Mouse (Mus musculus) frontal cortex, postnatal 10 days (tissue): ENCODE data around the gene Tuba3a.
A peak's percentile ranks its signal among the peaks of the same experiment; 100 is the strongest.
"Not testable (repeated sequence)": the region's sequence is repeated elsewhere in the genome, so short reads cannot be mapped to it uniquely, and the experiment has no call there.

Experiments
- DNase-seq, 2 experiments: peaks; one replicate each; pipeline ENCODE4 v3.0.0; 2022; ENCODE audit warnings: low spot score in 2 of 2, mixed read lengths in 1 of 2

The Tuba3a gene

GRCm38 (mm10) chr6:125307091-125307490 lies 21.2 kb upstream of the Tuba3a start:
- no peak for DNase-seq

GRCm38 (mm10) chr6:125305465-125305864 lies 19.6 kb upstream of the Tuba3a start:
- DNase-seq, result no peak

GRCm38 (mm10) chr6:125304408-125304807 lies 18.6 kb upstream of the Tuba3a start:
- DNase-seq, result not testable (repeated sequence)

- no peak for DNase-seq
These were observed 17.4 kb upstream of the Tuba3a start for GRCm38 (mm10) chr6:125303242-125303641.

- DNase-seq, result no peak
These were observed 16.6 kb upstream of the Tuba3a start for GRCm38 (mm10) chr6:125302231-125302982.

GRCm38 (mm10) chr6:125300982-125301381 lies 15.1 kb upstream of the Tuba3a start:
- DNase-seq, result no peak

- no peak for DNase-seq
These were observed 11.4 kb upstream of the Tuba3a start for GRCm38 (mm10) chr6:125297149-125297820.

- DNase-seq, result no peak
These were observed 8.2 kb upstream of the Tuba3a start for GRCm38 (mm10) chr6:125294049-125294448.

- DNase-seq, result no peak
These were observed 6.4 kb upstream of the Tuba3a start for GRCm38 (mm10) chr6:125292256-125292655.

GRCm38 (mm10) chr6:125291329-125291728 lies 5.5 kb upstream of the Tuba3a start:
- no peak for DNase-seq

GRCm38 (mm10) chr6:125288730-125289129 lies 2.9 kb upstream of the Tuba3a start:
- DNase-seq, result no peak

GRCm38 (mm10) chr6:125286944-125287343 lies 1.1 kb upstream of the Tuba3a start:
- DNase-seq, result no peak

GRCm38 (mm10) chr6:125284751-125285150 lies 1.1 kb downstream of the Tuba3a start:
- DNase-seq, result no peak

- DNase-seq, result no peak
These were observed 1.6 kb downstream of the Tuba3a start for GRCm38 (mm10) chr6:125284250-125284649.

GRCm38 (mm10) chr6:125282721-125283120 lies 3.1 kb downstream of the Tuba3a start:
- DNase-seq, result not testable (repeated sequence)

- no peak for DNase-seq
These were observed 6.1 kb downstream of the Tuba3a start for GRCm38 (mm10) chr6:125279729-125280128.

- DNase-seq, result peak in 1 of 2 experiments; percentile 25
These were observed 10.8 kb downstream of the Tuba3a start for GRCm38 (mm10) chr6:125274841-125275563.

GRCm38 (mm10) chr6:125272228-125272785 lies 13.5 kb downstream of the Tuba3a start:
- no peak for DNase-seq

GRCm38 (mm10) chr6:125271455-125272227 lies 14.2 kb downstream of the Tuba3a start:
- peak; percentile 78 to 85 for DNase-seq

GRCm38 (mm10) chr6:125268799-125269198 lies 17.0 kb downstream of the Tuba3a start:
- DNase-seq, result no peak

- DNase-seq, result no peak
These were observed 18.4 kb downstream of the Tuba3a start for GRCm38 (mm10) chr6:125267469-125267868.
